Mouse (Mus musculus): ENCODE measurements at regions not wholly inside any gene's neighbourhood (a gene's known extent, or its start where the extent isn't known, plus 50 kb on each side); places are given as distances from the start of the nearest gene placed in this dataset.

GRCm38 (mm10) chr1:133981185-133981584 is 55.9 kb upstream of the Fmod start:
- no peak for TF ChIP-seq CTCF (IDR thresholded peaks at IDR 0.05; ENCODE audit: low read depth)
- no peak for TF ChIP-seq EP300 (IDR thresholded peaks at IDR 0.05; ENCODE audit: low read depth)

Data from heart, postnatal 0 days (tissue).